Mouse (Mus musculus) adrenal gland, adult 18-20 months (tissue): ENCODE results near the gene Sec14l1. TPM values are rescaled to one million over a fixed set of nuclear protein-coding genes. Genes with fewer than 3 reads are reported as not detected.

Experiments used
- microRNA-seq, 2 experiments: library from miRNA; unstranded; fragments of <30 nt; microRNA quantifications; one replicate each; pipeline ENCODE4 v1.2.0; 2021; ENCODE audit warnings: borderline number of aligned reads in 2 of 2
- total RNA-seq, 2 experiments: library from RNA; stranded (reverse); gene quantifications; 1 replicate in 1 of 2; 2 replicates in 1 of 2; pipeline ENCODE4 v1.2.3; 2021

The Sec14l1 gene
- total RNA-seq, 2 experiments from 2014 or later = 106 to 159 TPM

Small RNA genes lying within 50 kb of the gene (microRNA-seq; reads per million reads assigned to microRNA genes)
- gene Gm24323 (0 reads per million in 2 experiments), gene Mir6516 (53.3 to 73.8 reads per million in 2 experiments)

Other genes starting within 250 kb of the Sec14l1 start
- under 1 TPM; 0.19 to 0.36 TPM for gene Mgat5b, start 196.3 kb upstream of the Sec14l1 start, total RNA-seq
- gene Sept9, start 84.5 kb downstream of the Sec14l1 start, total RNA-seq = 100 to 1,000 TPM; 107 to 123 TPM